Mouse (Mus musculus): ENCODE measurements at regions not wholly inside any gene's neighbourhood (a gene's known extent, or its start where the extent isn't known, plus 50 kb on each side); places are given as distances from the start of the nearest gene placed in this dataset.

DNA sequence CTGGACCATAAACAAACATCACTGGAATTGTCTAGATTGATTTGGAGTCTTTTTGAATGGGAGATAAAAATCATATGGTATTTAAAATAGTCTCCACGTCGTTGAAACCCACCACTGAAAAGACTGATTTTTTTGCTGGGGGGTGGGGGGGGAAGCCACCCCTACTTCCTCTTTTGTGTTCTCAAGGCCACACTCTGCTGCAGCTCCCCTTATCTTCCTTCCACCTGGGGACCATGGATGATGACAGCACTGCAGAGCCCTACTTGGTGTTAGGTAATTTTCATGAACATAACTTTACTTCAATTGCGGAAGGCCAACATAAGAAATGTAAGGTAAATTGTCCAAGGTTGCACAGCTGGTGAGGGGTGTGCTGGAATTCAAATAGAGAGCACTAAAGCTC lies 232.4 kb upstream of the Vrk2 start:
- Histone ChIP-seq H3K27me3 (ENCODE audit: control insufficient read depth, insufficient read depth, low read length) (no peaks in the 10 kb centered on the region), H3K9ac (ENCODE audit: low read depth, low read length) (no peak overlapping the region), H3K9me3 (ENCODE audit: control insufficient read depth, low read length) (no peaks in the 10 kb centered on the region), H3K4me3 (ENCODE audit: low read length) (no peak overlapping the region), H3K27ac (ENCODE audit: low read depth, low read length) (no peak overlapping the region), H3K36me3 (ENCODE audit: control insufficient read depth, insufficient read depth, low read length) (no peaks in the 10 kb centered on the region), H3K4me1 (ENCODE audit: control insufficient read depth, insufficient read depth, low read length) (no peaks in the 10 kb centered on the region), H3K4me2 (replicated peaks; ENCODE audit: low read depth, low read length) (no peak overlapping the region)
- no peak for ATAC-seq (ENCODE audit: low FRiP score, low TSS enrichment)
- WGBS: 87% methylated on average over 3 of the region's 3 CpGs

DNA sequence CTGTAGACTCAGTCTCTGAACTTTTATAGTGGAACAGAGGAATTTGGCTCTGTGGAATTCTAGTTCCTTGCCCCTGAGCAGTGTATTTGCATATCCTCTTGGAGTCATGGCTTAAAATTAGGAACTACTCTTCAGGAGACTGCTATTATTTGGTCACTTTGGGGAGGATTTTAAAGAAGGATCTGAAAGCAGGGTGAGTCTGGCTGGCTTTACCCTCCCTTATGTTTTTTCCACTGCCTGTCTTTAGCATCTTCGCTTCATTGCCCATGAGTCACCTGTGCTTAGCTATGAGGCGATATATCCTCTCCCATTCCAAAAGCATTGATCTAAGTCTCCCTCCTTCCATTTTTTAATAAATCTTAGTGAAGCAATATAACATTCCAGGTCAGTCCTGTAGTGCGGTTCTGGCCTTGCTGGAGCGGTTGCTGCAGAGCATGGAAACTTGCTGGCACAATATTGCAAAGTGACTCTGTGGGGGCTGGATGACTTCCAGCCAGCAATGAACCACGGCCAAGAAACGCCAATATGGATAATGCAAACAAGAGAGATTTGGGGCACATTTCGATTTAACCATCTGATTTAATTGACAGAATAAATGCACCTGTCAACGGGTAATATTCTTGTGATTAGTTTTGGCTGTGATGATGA lies 230.4 kb upstream of the Vrk2 start:
- Histone ChIP-seq H3K4me2 (replicated peaks; ENCODE audit: low read depth, low read length) (no peak overlapping the region), H3K4me1 (ENCODE audit: control insufficient read depth, insufficient read depth, low read length) (no peaks in the 10 kb centered on the region), H3K9ac (ENCODE audit: low read depth, low read length) (no peak overlapping the region), H3K27me3 (ENCODE audit: control insufficient read depth, insufficient read depth, low read length) (no peaks in the 10 kb centered on the region), H3K4me3 (ENCODE audit: low read length) (no peak overlapping the region), H3K36me3 (ENCODE audit: control insufficient read depth, insufficient read depth, low read length) (no peaks in the 10 kb centered on the region), H3K27ac (ENCODE audit: low read depth, low read length) (no peak overlapping the region), H3K9me3 (ENCODE audit: control insufficient read depth, low read length) (no peaks in the 10 kb centered on the region)
- ATAC-seq (ENCODE audit: low FRiP score, low TSS enrichment): no peak
- WGBS: 82% methylated on average over 8 of the region's 8 CpGs

GRCm38 (mm10) chr11:26821091-26821490 lies 227.3 kb upstream of the Vrk2 start:
- Histone ChIP-seq H3K36me3 (ENCODE audit: control insufficient read depth, insufficient read depth, low read length) (no peaks in the 10 kb centered on the region), H3K27me3 (ENCODE audit: control insufficient read depth, insufficient read depth, low read length) (no peaks in the 10 kb centered on the region), H3K4me3 (ENCODE audit: low read length) (no peak overlapping the region), H3K9ac (ENCODE audit: low read depth, low read length) (no peak overlapping the region), H3K9me3 (ENCODE audit: control insufficient read depth, low read length) (no peaks in the 10 kb centered on the region), H3K27ac (ENCODE audit: low read depth, low read length) (no peak overlapping the region), H3K4me2 (replicated peaks; ENCODE audit: low read depth, low read length) (no peak overlapping the region), H3K4me1 (ENCODE audit: control insufficient read depth, insufficient read depth, low read length) (no peaks in the 10 kb centered on the region)
- 65% methylated on average over 1 of the region's 1 CpGs for WGBS
- no peak for ATAC-seq (ENCODE audit: low FRiP score, low TSS enrichment)

DNA sequence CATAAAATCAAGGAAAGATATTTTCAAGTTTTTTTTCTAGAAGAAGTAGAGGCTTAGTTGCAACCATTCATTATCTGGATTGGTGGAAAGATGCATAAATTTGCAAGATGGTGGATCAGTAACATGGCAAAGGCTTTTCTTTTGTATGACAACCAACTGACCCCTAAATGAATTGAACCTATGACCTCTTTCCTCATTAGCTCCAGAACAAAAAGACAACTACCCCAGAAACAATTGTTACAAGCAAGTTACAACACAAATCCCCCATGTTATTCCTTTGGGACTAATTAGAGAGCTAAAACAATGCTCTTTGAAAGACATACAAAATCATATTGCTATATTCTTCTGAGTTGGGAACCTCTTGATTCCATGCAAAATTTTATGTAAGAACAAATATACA lies 223.5 kb upstream of the Vrk2 start:
- Histone ChIP-seq H3K4me1 (ENCODE audit: control insufficient read depth, insufficient read depth, low read length) (no peaks in the 10 kb centered on the region), H3K4me2 (replicated peaks; ENCODE audit: low read depth, low read length) (no peak overlapping the region), H3K27ac (ENCODE audit: low read depth, low read length) (no peak overlapping the region), H3K36me3 (ENCODE audit: control insufficient read depth, insufficient read depth, low read length) (no peaks in the 10 kb centered on the region), H3K9me3 (ENCODE audit: control insufficient read depth, low read length) (no peaks in the 10 kb centered on the region), H3K9ac (ENCODE audit: low read depth, low read length) (no peak overlapping the region), H3K4me3 (ENCODE audit: low read length) (no peak overlapping the region), H3K27me3 (ENCODE audit: control insufficient read depth, insufficient read depth, low read length) (no peaks in the 10 kb centered on the region)
- no peak for ATAC-seq (ENCODE audit: low FRiP score, low TSS enrichment)

- Histone ChIP-seq H3K9me3 (ENCODE audit: control insufficient read depth, low read length) (no peaks in the 10 kb centered on the region), H3K9ac (ENCODE audit: low read depth, low read length) (no peak overlapping the region), H3K4me2 (replicated peaks; ENCODE audit: low read depth, low read length) (no peak overlapping the region), H3K4me3 (ENCODE audit: low read length) (no peak overlapping the region), H3K27ac (ENCODE audit: low read depth, low read length) (no peak overlapping the region), H3K4me1 (ENCODE audit: control insufficient read depth, insufficient read depth, low read length) (no peaks in the 10 kb centered on the region), H3K27me3 (ENCODE audit: control insufficient read depth, insufficient read depth, low read length) (no peaks in the 10 kb centered on the region), H3K36me3 (ENCODE audit: control insufficient read depth, insufficient read depth, low read length) (no peaks in the 10 kb centered on the region)
- no peak for ATAC-seq (ENCODE audit: low FRiP score, low TSS enrichment)
- WGBS: 79% methylated on average over 8 of the region's 8 CpGs
Measured at GRCm38 (mm10) chr11:26815104-26815503, 221.3 kb upstream of the Vrk2 start.

DNA sequence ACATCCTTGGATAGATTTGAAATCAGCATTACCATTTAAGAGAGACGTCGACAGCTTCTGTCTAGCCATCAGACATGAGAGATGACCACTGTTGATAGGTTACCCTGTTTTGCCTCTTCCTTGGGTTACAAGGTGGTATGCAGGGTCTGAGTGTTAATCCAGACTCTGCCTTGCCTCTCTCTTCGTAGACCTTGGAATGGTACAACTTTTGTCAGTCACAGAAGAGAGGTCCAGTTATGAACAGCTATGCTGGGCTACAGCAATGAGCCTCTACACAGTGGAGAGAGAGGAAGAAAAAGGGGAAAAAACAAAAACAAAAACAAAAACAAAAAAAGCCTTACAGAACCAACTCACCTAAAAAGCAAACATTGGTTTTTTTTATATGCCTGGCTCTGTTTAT lies 220.8 kb upstream of the Vrk2 start:
- H3K27ac ChIP-seq (ENCODE audit: low read depth, low read length): no peak overlapping the region
- no peak overlapping the region for H3K9ac ChIP-seq (ENCODE audit: low read depth, low read length)
- no peaks in the 10 kb centered on the region for H3K4me1 ChIP-seq (ENCODE audit: control insufficient read depth, insufficient read depth, low read length)
- no peaks in the 10 kb centered on the region for H3K27me3 ChIP-seq (ENCODE audit: control insufficient read depth, insufficient read depth, low read length)
- H3K36me3 ChIP-seq (ENCODE audit: control insufficient read depth, insufficient read depth, low read length): no peaks in the 10 kb centered on the region
- ATAC-seq (ENCODE audit: low FRiP score, low TSS enrichment): no peak
- 95% methylated on average over 3 of the region's 3 CpGs for WGBS
- H3K9me3 ChIP-seq (ENCODE audit: control insufficient read depth, low read length): no peaks in the 10 kb centered on the region
- H3K4me2 ChIP-seq (replicated peaks; ENCODE audit: low read depth, low read length): no peak overlapping the region
- H3K4me3 ChIP-seq (ENCODE audit: low read length): no peak overlapping the region

DNA sequence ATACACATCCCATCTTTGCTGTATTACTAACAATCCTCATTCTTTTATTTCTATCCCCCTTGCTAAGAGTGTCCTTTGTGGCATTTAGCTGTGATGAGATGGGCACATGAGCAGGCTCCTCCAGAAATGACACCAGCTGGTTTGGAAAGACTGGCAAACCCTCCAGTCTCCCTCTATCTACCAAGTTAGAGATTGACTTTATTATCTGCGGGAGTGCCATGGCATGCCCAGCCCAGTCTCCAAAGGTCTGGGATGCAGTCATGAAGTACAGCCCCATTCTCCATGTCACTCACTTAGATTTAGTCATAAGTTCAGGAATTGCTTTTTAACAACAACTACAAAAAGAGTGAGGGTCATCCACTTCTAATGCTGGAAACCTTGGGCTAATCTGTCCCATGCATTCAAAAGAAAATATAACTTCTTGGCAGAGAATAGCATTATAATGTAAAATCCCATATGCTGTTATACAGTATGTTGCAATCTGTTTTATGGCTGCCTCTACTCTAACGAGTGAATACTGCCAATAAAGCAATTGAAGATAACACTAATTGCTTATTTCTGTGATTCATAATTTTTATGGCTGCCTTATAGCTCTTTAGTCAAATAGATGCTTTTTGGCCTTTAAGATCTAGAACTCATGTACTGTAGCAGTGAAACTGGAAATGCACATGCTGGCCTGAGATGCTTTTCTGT lies 208.6 kb upstream of the Vrk2 start:
- no peaks in the 10 kb centered on the region for H3K4me1 ChIP-seq (ENCODE audit: control insufficient read depth, insufficient read depth, low read length)
- H3K27me3 ChIP-seq (ENCODE audit: control insufficient read depth, insufficient read depth, low read length): no peaks in the 10 kb centered on the region
- no peak overlapping the region for H3K27ac ChIP-seq (ENCODE audit: low read depth, low read length)
- no peaks in the 10 kb centered on the region for H3K36me3 ChIP-seq (ENCODE audit: control insufficient read depth, insufficient read depth, low read length)
- 71% methylated on average over 2 of the region's 2 CpGs for WGBS
- H3K9me3 ChIP-seq (ENCODE audit: control insufficient read depth, low read length): no peaks in the 10 kb centered on the region
- H3K9ac ChIP-seq (ENCODE audit: low read depth, low read length): no peak overlapping the region
- no peak overlapping the region for H3K4me2 ChIP-seq (replicated peaks; ENCODE audit: low read depth, low read length)
- no peak for ATAC-seq (ENCODE audit: low FRiP score, low TSS enrichment)
- H3K4me3 ChIP-seq (ENCODE audit: low read length): no peak overlapping the region

DNA sequence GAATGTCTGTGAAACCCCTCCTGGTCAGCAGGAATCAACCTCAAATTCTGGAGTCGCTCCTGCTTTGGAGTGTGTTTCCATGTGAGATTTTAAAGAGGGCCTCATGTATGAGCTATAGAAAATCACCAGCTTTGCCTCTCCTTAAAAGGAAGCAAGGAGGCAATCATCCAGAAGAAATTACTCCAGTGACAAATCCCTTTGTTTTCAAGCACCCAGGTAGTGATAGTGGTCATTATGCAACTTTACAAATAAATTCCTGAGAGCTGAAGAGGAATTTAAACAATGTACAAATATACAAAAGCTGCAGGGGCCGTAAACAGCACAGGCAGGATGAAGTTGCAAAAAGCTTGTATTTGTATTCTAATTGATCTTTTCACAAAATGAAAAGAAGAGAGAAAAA lies 206.5 kb upstream of the Vrk2 start:
- 87% methylated on average over 2 of the region's 2 CpGs for WGBS
- Histone ChIP-seq H3K9me3 (ENCODE audit: control insufficient read depth, low read length) (no peaks in the 10 kb centered on the region), H3K36me3 (ENCODE audit: control insufficient read depth, insufficient read depth, low read length) (no peaks in the 10 kb centered on the region), H3K9ac (ENCODE audit: low read depth, low read length) (no peak overlapping the region), H3K27ac (ENCODE audit: low read depth, low read length) (no peak overlapping the region), H3K4me1 (ENCODE audit: control insufficient read depth, insufficient read depth, low read length) (no peaks in the 10 kb centered on the region), H3K4me2 (replicated peaks; ENCODE audit: low read depth, low read length) (no peak overlapping the region), H3K4me3 (ENCODE audit: low read length) (no peak overlapping the region), H3K27me3 (ENCODE audit: control insufficient read depth, insufficient read depth, low read length) (no peaks in the 10 kb centered on the region)
- no peak for ATAC-seq (ENCODE audit: low FRiP score, low TSS enrichment)

DNA sequence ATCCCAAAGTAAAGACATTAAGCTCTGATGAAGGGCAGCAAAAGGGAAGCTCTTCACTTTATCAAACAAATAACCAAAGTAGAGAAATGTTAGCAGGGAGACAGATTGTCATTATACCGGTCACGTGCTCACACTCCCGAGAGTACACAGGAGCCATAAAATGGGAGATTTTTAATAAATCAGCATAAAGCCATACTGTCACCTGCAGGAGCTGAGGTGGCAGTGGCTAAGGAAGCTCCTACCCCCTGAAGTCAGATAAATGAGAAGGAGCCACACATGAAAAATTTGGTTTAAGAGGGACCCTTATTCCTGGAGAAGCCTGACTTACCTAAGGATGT lies 200.8 kb upstream of the Vrk2 start:
- H3K9ac ChIP-seq (ENCODE audit: low read depth, low read length): no peak overlapping the region
- ATAC-seq (ENCODE audit: low FRiP score, low TSS enrichment): no peak

More for the DNA sequence above, 200.8 kb upstream of the Vrk2 start:
- Histone ChIP-seq H3K27ac (ENCODE audit: low read depth, low read length) (no peak overlapping the region), H3K27me3 (ENCODE audit: control insufficient read depth, insufficient read depth, low read length) (no peaks in the 10 kb centered on the region), H3K9me3 (ENCODE audit: control insufficient read depth, low read length) (no peaks in the 10 kb centered on the region), H3K4me1 (ENCODE audit: control insufficient read depth, insufficient read depth, low read length) (no peaks in the 10 kb centered on the region), H3K36me3 (ENCODE audit: control insufficient read depth, insufficient read depth, low read length) (no peaks in the 10 kb centered on the region), H3K4me2 (replicated peaks; ENCODE audit: low read depth, low read length) (no peak overlapping the region), H3K4me3 (ENCODE audit: low read length) (no peak overlapping the region)
- WGBS: 80% methylated on average over 3 of the region's 3 CpGs
